In genomic region chr14:49127162-49127779, GRCm38 (mm10) we compare ENCODE assay signal across 10 mouse cellular contexts. TPM values are rescaled to one million over a fixed set of nuclear protein-coding genes. Genes with fewer than 3 reads are reported as not detected.
A peak's percentile ranks its signal among the peaks of the same experiment; 100 is the strongest.
DNase-seq lines count a peak whose midpoint lies in the region; ATAC-seq and TF ChIP-seq lines count a peak whose summit lies in the region.
"Had no signal": no experiment of that assay in that cellular context is flagged by ENCODE, and none has a peak within 500 bp of the region (broad histone marks: within the 10 kb centered on the region; RNA-seq: fewer than 3 reads in every experiment).

No protein-coding gene starts in this region.

- no peaks in the 10 kb centered on the region for H3K36me3 ChIP-seq in hindbrain, embryonic 12.5 days
- no peaks in the 10 kb centered on the region for H3K36me3 ChIP-seq in midbrain, embryonic 15.5 days (replicated peaks)
- H3K36me3 ChIP-seq: liver, embryonic 13.5 days had no signal

- H3K4me1 ChIP-seq in hindbrain, embryonic 12.5 days = peaks cover 13% of the 10 kb centered on the region
- H3K4me1 ChIP-seq in midbrain, embryonic 15.5 days = peaks cover 21% of the 10 kb centered on the region
- H3K4me1 ChIP-seq: liver, embryonic 13.5 days had no signal

- ATAC-seq in hindbrain, embryonic 12.5 days (ENCODE audit: low FRiP score) = peak; percentile 46; the same call in 1 of the 2 replicates
- ATAC-seq in midbrain, embryonic 15.5 days (replicated peaks) = peak; percentile 80
- ATAC-seq in cerebellum, adult (ENCODE audit: insufficient number of reproducible peaks, low FRiP score, low TSS enrichment) = no peak
- ATAC-seq: Patski had no signal

- DNase-seq in layer of hippocampus, adult 2 months (ENCODE audit: low spot score in 2 of 2) = no peak
- no peak for DNase-seq in layer of hippocampus, adult 9-10 months (ENCODE audit: low spot score)
- DNase-seq in brain, embryonic 14.5 days (ENCODE audit: low read depth) = peak; percentile 78
- DNase-seq in kidney, adult 8-10 months = no peak
- DNase-seq in gastrocnemius, postnatal 36 days = no peak
- DNase-seq: liver, embryonic 13.5 days had no signal

- H3K27me3 ChIP-seq in hindbrain, embryonic 12.5 days = no peaks in the 10 kb centered on the region
- no peaks in the 10 kb centered on the region for H3K27me3 ChIP-seq in midbrain, embryonic 15.5 days (replicated peaks)
- H3K27me3 ChIP-seq: liver, embryonic 13.5 days had no signal

- no peak for TF ChIP-seq CTCF in layer of hippocampus, adult 2 months (conservative IDR thresholded peaks at IDR 0.05)
- no peak for TF ChIP-seq CTCF in brain, embryonic 14.5 days (IDR thresholded peaks at IDR 0.05; ENCODE audit: borderline replicate concordance, extremely low read depth, insufficient read depth, insufficient read length)

- H3K9me3 ChIP-seq in hindbrain, embryonic 12.5 days (replicated peaks) = no peaks in the 10 kb centered on the region
- no peaks in the 10 kb centered on the region for H3K9me3 ChIP-seq in midbrain, embryonic 15.5 days
- H3K9me3 ChIP-seq: liver, embryonic 13.5 days had no signal

- no peak for TF ChIP-seq POLR2A in brain, embryonic 14.5 days (IDR thresholded peaks at IDR 0.05; ENCODE audit: borderline replicate concordance, extremely low read depth, insufficient read depth, insufficient read length, poor library complexity, severe bottlenecking)

- peak overlapping the region; percentile 24; the same call in 1 of the 2 replicates for H3K9ac ChIP-seq in hindbrain, embryonic 12.5 days
- H3K9ac ChIP-seq in midbrain, embryonic 15.5 days = peak overlapping the region; percentile 9
- H3K9ac ChIP-seq: liver, embryonic 13.5 days had no signal

- peak overlapping the region; percentile 41 for H3K4me2 ChIP-seq in hindbrain, embryonic 12.5 days (replicated peaks)
- peak overlapping the region; percentile 50 for H3K4me2 ChIP-seq in midbrain, embryonic 15.5 days
- H3K4me2 ChIP-seq: liver, embryonic 13.5 days had no signal

- intact Hi-C loops in gastrocnemius, postnatal 36 days (cut with DNase I) = no loop called here

- no peak overlapping the region for H3K27ac ChIP-seq in layer of hippocampus, adult 2 months
- H3K27ac ChIP-seq in hindbrain, embryonic 12.5 days = no peak overlapping the region
- H3K27ac ChIP-seq in midbrain, embryonic 15.5 days = peak overlapping the region; percentile 49
- H3K27ac ChIP-seq: liver, embryonic 13.5 days had no signal

- 55% methylated on average over 23 of the region's 23 CpGs for WGBS in hindbrain, embryonic 12.5 days
- WGBS in midbrain, embryonic 15.5 days = 14% methylated on average over 23 of the region's 23 CpGs

- peak overlapping the region; percentile 42 for H3K4me3 ChIP-seq in layer of hippocampus, adult 2 months
- H3K4me3 ChIP-seq in hindbrain, embryonic 12.5 days = peak overlapping the region; percentile 9
- H3K4me3 ChIP-seq in midbrain, embryonic 15.5 days = peak overlapping the region; percentile 23
- H3K4me3 ChIP-seq: liver, embryonic 13.5 days had no signal

RNA-seq across cellular contexts. Expression of gene Naa30, which starts 44.8 kb away (rescaled TPM):
- 10 to 100 TPM; 38.5 to 45.2 TPM for total RNA-seq in layer of hippocampus, adult 2 months (2021)
- 26.7 and 29.2 TPM in 2 replicates for polyA plus RNA-seq in brain, embryonic 14.5 days (2012; rRNA removed)
- 27.4 and 29.0 TPM in 2 replicates for polyA plus RNA-seq in hindbrain, embryonic 12.5 days (2016; fragmentation: Nextera tagmentation; extraction: Ambion mirVana)
- polyA plus RNA-seq in midbrain, embryonic 15.5 days (2015; fragmentation: Nextera tagmentation; extraction: Ambion mirVana) = 14.0 and 17.6 TPM in 2 replicates
- 10 to 100 TPM; 15.1 to 21.0 TPM for total RNA-seq in gastrocnemius, postnatal 36 days (2021)
